Mouse (Mus musculus): ENCODE measurements around the gene Amdhd2.

DNA sequence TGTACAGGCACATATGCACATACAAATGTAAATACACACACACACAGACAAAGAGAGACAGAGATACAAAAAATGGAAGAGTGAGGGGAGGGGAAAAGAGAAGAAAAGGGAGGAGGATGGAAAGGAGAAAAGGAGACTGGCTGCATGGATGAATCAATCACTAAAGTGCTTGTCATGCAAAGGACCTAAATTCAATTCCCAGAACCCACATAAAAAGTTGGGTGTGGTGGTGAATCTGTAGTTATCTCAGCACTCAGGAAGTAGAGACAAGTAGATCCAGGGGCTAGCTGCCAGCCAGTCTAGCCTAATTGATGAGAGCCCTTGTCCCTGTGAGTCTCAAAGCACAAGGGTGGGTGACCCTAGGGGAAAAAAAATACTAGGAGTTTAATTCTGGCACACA, 29.5 kb downstream of the Amdhd2 start:
- TF ChIP-seq CTCF (IDR thresholded peaks at IDR 0.05; ENCODE audit: borderline replicate concordance, insufficient read depth, low read length) (no peak), POLR2A (IDR thresholded peaks at IDR 0.05; ENCODE audit: low read depth, low read length) (no peak)
